Mouse (Mus musculus) ovary, adult 2 months (tissue): ENCODE data around the gene Slc6a16. TPM values are rescaled to one million over a fixed set of nuclear protein-coding genes. Genes with fewer than 3 reads are reported as not detected.

ENCODE experiments used
- polyA plus RNA-seq: library from polyadenylated mRNA; depleted of rRNA; stranded (reverse); fragments of >200 nt; gene quantifications from 2 replicates; pipeline ENCODE4 v1.2.3, GENCODE M21; 2012; rRNA removed

Slc6a16 gene
- polyA plus RNA-seq: 0.15 and 0.40 TPM in 2 replicates

DNA sequence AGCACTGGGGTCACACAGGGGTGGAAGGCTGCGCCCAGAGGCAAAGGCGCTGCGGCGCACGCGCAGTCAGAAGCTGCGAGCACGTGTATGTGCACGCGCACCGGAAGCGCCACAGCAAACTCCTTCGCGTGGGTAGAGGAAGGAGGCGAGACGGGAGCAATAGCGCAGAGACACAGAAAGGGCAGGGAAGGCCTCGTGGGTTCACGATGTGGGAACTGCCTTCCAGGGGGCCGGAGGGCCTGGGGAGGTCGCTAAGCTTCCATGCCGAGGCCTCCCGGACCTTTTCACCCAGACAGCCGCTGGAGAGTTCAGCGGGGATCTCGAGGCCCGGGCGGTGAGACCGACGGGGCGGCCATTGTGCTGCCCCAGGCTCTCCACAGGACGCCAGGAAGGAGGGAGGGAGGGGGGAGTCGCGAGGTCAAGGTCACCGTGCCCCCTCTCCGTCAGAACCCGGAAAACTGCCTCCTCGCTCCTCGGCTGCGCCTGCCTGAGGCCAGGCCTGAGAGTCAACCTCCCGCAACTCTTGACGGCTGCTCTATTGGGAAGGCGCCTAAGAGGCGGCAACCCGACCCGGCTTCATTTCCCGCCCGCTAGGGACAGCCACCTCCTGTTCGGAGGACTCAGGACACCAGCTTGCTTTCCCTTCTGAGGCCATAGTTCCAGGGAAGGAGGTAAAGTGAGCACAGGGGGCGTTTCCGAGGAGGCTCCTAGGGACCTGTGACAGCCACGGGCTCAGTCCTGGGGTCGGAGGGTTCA is at the start of gene Slc6a16:
TSS of gene Slc6a16 (plus strand) at position 453 of the 756 bp plus-strand sequence.

DNA sequence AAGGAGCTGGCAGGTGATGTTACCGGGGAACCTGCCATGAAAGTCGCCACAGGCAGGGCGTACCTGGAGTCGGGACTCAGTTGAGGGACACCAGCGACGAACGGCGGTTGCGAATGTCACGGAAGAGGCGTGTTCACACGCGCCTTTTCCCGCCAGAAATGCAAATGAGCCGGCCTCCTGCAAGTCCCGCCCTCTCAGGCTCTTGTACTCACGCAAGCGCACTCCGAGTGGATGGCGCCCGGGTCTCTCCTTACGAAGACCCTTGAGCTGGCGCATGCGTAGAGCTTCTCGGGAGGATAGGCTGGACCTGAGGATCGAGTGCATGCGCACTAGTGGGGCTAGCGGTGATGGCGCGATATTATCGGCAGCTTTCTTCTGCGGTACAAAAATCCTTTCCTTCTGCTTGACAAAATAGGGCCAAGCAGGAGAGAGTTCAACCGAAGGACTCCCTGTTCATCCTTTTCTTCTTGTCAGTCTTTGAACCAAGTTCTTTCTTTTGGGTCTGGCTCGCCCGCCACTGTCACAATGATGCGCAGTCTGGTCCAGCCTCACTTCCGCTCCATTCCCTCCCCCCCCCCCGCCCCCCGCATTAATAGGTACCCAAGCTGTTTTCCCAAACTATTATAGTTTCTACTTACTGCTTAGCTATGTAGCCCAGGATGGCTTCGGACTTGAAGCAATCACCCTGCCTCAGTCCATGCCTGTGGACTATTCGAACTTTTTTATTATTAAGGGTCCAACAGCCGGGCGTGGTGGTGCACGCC is 36.3 kb upstream of the Slc6a16 start, which contains the start of gene Ccdc155:
TSS of gene Ccdc155 (minus strand) at position 513 of the 764 bp plus-strand sequence.

DNA sequence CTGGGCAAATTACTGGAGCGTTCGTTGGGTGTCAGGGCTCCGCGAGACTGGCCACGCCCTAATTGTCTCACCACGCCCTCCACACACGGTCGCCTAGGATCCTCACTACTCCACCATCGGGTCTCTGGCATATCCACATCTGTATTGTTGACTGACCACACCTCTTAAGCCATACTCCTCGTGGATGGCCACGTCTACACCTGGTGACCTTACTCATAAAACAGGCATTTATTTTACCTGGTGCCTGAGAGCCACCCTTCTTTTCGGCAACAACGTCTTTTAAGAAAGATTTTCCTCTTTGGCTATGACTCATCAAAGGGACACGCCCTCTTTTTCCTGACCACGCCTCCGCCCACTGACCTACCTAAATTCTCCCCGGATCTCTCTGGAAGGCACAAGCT is 29.0 kb upstream of the Slc6a16 start, which contains the start of gene Dkkl1:
TSS of gene Dkkl1 (minus strand) at position 297 of the 401 bp plus-strand sequence.

DNA sequence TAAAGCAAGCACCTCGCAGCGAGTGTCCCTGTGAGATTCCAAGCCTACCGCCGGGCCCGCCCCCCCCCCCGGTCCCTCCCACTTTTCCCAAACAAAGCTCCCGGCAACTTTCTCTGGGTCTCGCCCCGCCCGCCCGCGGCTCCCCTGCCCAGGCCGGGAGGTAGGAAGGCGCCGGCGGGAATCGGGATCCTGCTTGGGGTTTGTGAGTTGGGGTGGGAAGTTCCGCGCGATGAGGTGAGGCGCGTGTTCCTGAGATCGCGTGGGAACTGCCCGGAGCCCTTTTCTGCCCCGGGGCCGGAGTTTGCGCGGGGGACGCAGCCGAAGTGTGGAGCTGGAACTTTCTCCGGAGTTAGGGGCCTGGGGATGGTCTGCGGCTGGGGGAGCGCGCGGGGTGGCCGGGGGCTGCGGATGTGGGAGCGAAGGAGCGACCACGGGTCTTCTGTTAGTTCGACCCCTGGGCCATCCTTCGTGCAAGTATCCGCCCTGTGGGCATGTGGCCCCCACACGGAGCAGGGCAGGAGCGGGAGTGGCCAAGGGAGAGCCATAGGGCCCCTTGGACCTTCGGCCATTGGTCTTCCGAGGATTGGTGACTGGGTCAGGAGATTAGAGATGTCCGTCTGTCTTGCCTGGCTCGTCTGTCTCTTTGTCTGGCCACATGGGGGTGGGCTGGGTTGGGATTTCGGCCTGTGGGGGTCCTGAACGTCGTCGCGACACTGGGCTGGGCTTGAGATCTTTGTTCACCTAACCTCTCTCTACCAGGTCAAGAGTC is 25.0 kb upstream of the Slc6a16 start, which contains the start of gene Tead2:
TSS of gene Tead2 (plus strand) at position 81 of the 769 bp plus-strand sequence.

DNA sequence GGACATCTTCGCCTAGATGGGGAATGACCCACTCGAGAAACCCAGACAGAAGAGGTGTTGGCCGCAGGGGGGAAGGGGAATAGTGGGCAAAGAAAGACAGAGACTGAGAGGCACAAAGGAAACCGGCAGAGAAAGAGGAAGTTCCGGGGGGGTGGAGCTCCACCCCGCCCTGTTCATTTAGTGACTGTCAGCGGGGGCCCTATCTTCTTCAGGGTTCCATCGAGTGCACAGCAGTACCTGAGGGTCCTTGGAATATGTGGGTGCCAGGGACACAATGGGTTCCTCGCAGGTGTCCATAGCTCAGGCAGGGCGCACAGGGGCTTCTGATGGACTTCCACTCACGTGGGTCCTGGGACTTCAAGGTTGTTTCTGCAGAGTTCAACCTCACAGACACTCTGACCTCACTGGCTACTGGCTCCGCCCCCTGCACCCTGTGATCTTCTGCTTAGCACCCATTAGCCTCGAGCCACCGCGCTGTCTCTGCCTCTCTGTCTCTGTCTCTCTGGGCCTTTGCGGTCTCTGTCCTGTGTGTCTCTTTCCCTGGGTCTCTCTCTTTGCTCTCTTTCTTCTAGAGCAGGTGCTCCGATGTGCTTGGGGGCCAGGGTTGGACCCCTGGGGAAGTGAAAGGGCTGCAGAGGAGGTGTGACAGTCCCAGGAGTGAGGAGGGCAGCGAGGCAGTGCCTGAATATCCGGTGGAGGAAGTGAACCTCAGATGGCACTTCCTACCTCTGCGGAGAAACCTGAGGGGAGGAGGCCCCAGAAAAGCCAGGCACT is 2.0 kb upstream of the Slc6a16 start, which contains the start of gene Cd37:
TSS of gene Cd37 (minus strand) at position 393 of the 774 bp plus-strand sequence.

DNA sequence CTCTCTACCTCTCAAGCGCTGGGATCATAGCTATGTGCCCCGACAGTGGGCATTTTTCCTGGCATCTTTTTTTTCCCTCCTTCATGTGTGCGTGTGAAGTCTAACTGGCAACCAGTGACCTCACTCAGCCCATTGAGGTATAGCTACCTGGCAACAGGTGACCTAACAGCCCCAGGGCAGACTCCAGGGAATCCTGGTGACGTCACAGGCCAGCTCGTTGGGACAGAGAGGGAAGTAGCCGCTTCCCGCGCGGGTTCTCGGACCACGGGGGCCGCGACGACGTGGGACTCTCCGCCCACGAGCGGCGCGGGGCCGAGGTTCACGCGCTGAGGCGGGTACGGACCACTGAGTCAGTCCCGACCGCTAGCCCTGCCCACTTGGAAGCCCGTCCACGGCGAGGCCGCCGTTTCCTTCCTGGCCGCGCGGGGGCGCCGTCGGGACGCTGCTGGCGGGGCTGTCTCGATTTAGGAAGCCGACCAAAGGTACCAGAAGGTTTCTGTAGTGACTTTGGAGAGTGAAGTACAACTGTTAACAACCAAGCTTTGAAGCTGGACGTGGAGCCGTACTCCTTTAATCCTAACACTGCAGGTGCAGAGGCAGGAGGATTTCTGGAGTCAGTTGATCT is 36.4 kb downstream of the Slc6a16 start, which contains the start of gene Slc6a21:
TSS of gene Slc6a21 (plus strand) at position 378 of the 625 bp plus-strand sequence.

Other genes with a start within 250 kb of the Slc6a16 start
- 154 and 158 TPM in 2 replicates for gene Irf3, start 243.4 kb upstream of the Slc6a16 start, polyA plus RNA-seq
- gene Bcl2l12, start 242.4 kb upstream of the Slc6a16 start, polyA plus RNA-seq: 43.3 and 49.2 TPM in 2 replicates
- gene Scaf1, start 224.7 kb upstream of the Slc6a16 start, polyA plus RNA-seq: 116 and 132 TPM in 2 replicates
- gene Rras, start 223.1 kb upstream of the Slc6a16 start, polyA plus RNA-seq: 161 and 171 TPM in 2 replicates
- 17.5 and 18.4 TPM in 2 replicates for gene Prr12, start 188.2 kb upstream of the Slc6a16 start, polyA plus RNA-seq
- gene Nosip, start 178.7 kb upstream of the Slc6a16 start, polyA plus RNA-seq: 157 and 163 TPM in 2 replicates
- 90.9 and 100 TPM in 2 replicates for gene Prrg2, start 178.4 kb upstream of the Slc6a16 start, polyA plus RNA-seq
- 537 and 545 TPM in 2 replicates for gene Rcn3, start 148.9 kb upstream of the Slc6a16 start, polyA plus RNA-seq
- gene Fcgrt, start 137.2 kb upstream of the Slc6a16 start, polyA plus RNA-seq: 132 and 135 TPM in 2 replicates
- 173 and 237 TPM in 2 replicates for gene Rps11, start 116.6 kb upstream of the Slc6a16 start, polyA plus RNA-seq
- gene Rpl13a, start 112.3 kb upstream of the Slc6a16 start, polyA plus RNA-seq: 1,241 and 3,203 TPM in 2 replicates
- gene Gm45713, start 104.9 kb upstream of the Slc6a16 start, polyA plus RNA-seq: 1.9 TPM in 1 of 2 replicates, not detected in the other
- 38.5 and 68.0 TPM in 2 replicates for gene Flt3l, start 104.7 kb upstream of the Slc6a16 start, polyA plus RNA-seq
- gene Pih1d1, start 86.8 kb upstream of the Slc6a16 start, polyA plus RNA-seq: 60.2 and 64.9 TPM in 2 replicates
- 87.7 and 97.6 TPM in 2 replicates for gene Aldh16a1, start 86.5 kb upstream of the Slc6a16 start, polyA plus RNA-seq
- gene Slc17a7, start 77.1 kb upstream of the Slc6a16 start, polyA plus RNA-seq: 0.17 and 0.20 TPM in 2 replicates
- gene Gfy, start 61.5 kb upstream of the Slc6a16 start, polyA plus RNA-seq: not detected in 2 replicates
- not detected in 2 replicates for gene Pth2, start 60.1 kb upstream of the Slc6a16 start, polyA plus RNA-seq
- gene Ccdc155, start 36.2 kb upstream of the Slc6a16 start, polyA plus RNA-seq: 3.1 and 4.1 TPM in 2 replicates
- gene Dkkl1, start 28.9 kb upstream of the Slc6a16 start, polyA plus RNA-seq: 2.1 and 3.3 TPM in 2 replicates
- 119 and 183 TPM in 2 replicates for gene Tead2, start 25.3 kb upstream of the Slc6a16 start, polyA plus RNA-seq
- gene Cd37, start 2.0 kb upstream of the Slc6a16 start, polyA plus RNA-seq: 13.2 and 14.5 TPM in 2 replicates
- 0.24 TPM in 1 of 2 replicates, not detected in the other for gene Slc6a21, start 36.4 kb downstream of the Slc6a16 start, polyA plus RNA-seq
- gene Trpm4, start 92.7 kb downstream of the Slc6a16 start, polyA plus RNA-seq: 58.6 and 62.0 TPM in 2 replicates
- gene Hrc, start 94.2 kb downstream of the Slc6a16 start, polyA plus RNA-seq: 0.46 and 0.51 TPM in 2 replicates
- 11.9 and 12.1 TPM in 2 replicates for gene Ppfia3, start 125.9 kb downstream of the Slc6a16 start, polyA plus RNA-seq
- gene Lin7b, start 129.5 kb downstream of the Slc6a16 start, polyA plus RNA-seq: 43.0 and 49.1 TPM in 2 replicates
- 271 and 341 TPM in 2 replicates for gene Snrnp70, start 154.7 kb downstream of the Slc6a16 start, polyA plus RNA-seq
- gene Kcna7, start 164.6 kb downstream of the Slc6a16 start, polyA plus RNA-seq: 0.28 and 0.36 TPM in 2 replicates
- 3.7 and 3.9 TPM in 2 replicates for gene Ntf5, start 172.6 kb downstream of the Slc6a16 start, polyA plus RNA-seq
- gene Lhb, start 179.7 kb downstream of the Slc6a16 start, polyA plus RNA-seq: 30.6 and 32.8 TPM in 2 replicates
- 61.3 and 69.1 TPM in 2 replicates for gene Gys1, start 193.8 kb downstream of the Slc6a16 start, polyA plus RNA-seq
- 136 and 158 TPM in 2 replicates for gene Ruvbl2, start 197.0 kb downstream of the Slc6a16 start, polyA plus RNA-seq
- gene Ftl1, start 218.8 kb downstream of the Slc6a16 start, polyA plus RNA-seq: 3,494 and 4,463 TPM in 2 replicates
- 193 and 194 TPM in 2 replicates for gene Bax, start 225.8 kb downstream of the Slc6a16 start, polyA plus RNA-seq
- 33.8 and 34.3 TPM in 2 replicates for gene Tulp2, start 240.8 kb downstream of the Slc6a16 start, polyA plus RNA-seq
- gene Gm45808, start 245.7 kb downstream of the Slc6a16 start, polyA plus RNA-seq: not detected in 2 replicates
- 5.4 and 8.6 TPM in 2 replicates for gene Dhdh, start 247.7 kb downstream of the Slc6a16 start, polyA plus RNA-seq